Mouse (Mus musculus): ENCODE results near the gene Gm45808.
"Not testable (repeated sequence)": the region's sequence is repeated elsewhere in the genome, so short reads cannot be mapped to it uniquely, and the experiment has no call there.

Gm45808 gene

GRCm38 (mm10) chr7:45509181-45509882, 22.7 kb upstream of the Gm45808 start:
- DNase-seq = no peak

GRCm38 (mm10) chr7:45508561-45508960, 21.9 kb upstream of the Gm45808 start:
- DNase-seq = no peak

- DNase-seq = no peak
Measured at GRCm38 (mm10) chr7:45507583-45507982, 21.0 kb upstream of the Gm45808 start.

- no peak for DNase-seq
Measured at GRCm38 (mm10) chr7:45498427-45498826, 11.8 kb upstream of the Gm45808 start.

- DNase-seq = no peak
Measured at GRCm38 (mm10) chr7:45494548-45494947, 7.9 kb upstream of the Gm45808 start.

- DNase-seq = no peak
Measured at GRCm38 (mm10) chr7:45492951-45493350, 6.3 kb upstream of the Gm45808 start.

GRCm38 (mm10) chr7:45492225-45492844, 5.7 kb upstream of the Gm45808 start:
- no peak for DNase-seq

- DNase-seq = no peak
Measured at GRCm38 (mm10) chr7:45491264-45491663, 4.7 kb upstream of the Gm45808 start.

- no peak for DNase-seq
Measured at GRCm38 (mm10) chr7:45490822-45491221, 4.2 kb upstream of the Gm45808 start.

GRCm38 (mm10) chr7:45489578-45489977, 3.0 kb upstream of the Gm45808 start:
- DNase-seq = no peak

- peak; percentile 65 for DNase-seq
Measured at GRCm38 (mm10) chr7:45488293-45489204, 1.9 kb upstream of the Gm45808 start, which contains the start of gene Dhdh. TSS of gene Dhdh (minus strand) at chr7:45488805.

GRCm38 (mm10) chr7:45487861-45488292, 1.3 kb upstream of the Gm45808 start:
- no peak for DNase-seq

- no peak for DNase-seq
Measured at GRCm38 (mm10) chr7:45486158-45486557, 453 bp downstream of the Gm45808 start.

GRCm38 (mm10) chr7:45484985-45485384, 1.6 kb downstream of the Gm45808 start:
- not testable (repeated sequence) for DNase-seq

- DNase-seq = no peak
Measured at GRCm38 (mm10) chr7:45482166-45482565, 4.4 kb downstream of the Gm45808 start.

- DNase-seq = peak; percentile 69
Measured at GRCm38 (mm10) chr7:45481374-45481927, 5.2 kb downstream of the Gm45808 start, which contains the start of gene Tulp2. TSS of gene Tulp2 (plus strand) at chr7:45481877.

- not testable (repeated sequence) for DNase-seq
Measured at GRCm38 (mm10) chr7:45480310-45480709, 6.3 kb downstream of the Gm45808 start.

- DNase-seq = no peak
Measured at GRCm38 (mm10) chr7:45478774-45479173, 7.8 kb downstream of the Gm45808 start.

GRCm38 (mm10) chr7:45477003-45477402, 9.6 kb downstream of the Gm45808 start:
- peak; percentile 75 for DNase-seq

- DNase-seq = no peak
Measured at GRCm38 (mm10) chr7:45476453-45476852, 10.2 kb downstream of the Gm45808 start.

- peak; percentile 32 for DNase-seq
Measured at GRCm38 (mm10) chr7:45475291-45475969, 11.2 kb downstream of the Gm45808 start.

- DNase-seq = peak; percentile 86
Measured at GRCm38 (mm10) chr7:45470869-45471268, 15.7 kb downstream of the Gm45808 start.

Data from lung, postnatal 14 days (tissue).